25 mouse cellular contexts compared by ENCODE assay signal in the genomic region with DNA sequence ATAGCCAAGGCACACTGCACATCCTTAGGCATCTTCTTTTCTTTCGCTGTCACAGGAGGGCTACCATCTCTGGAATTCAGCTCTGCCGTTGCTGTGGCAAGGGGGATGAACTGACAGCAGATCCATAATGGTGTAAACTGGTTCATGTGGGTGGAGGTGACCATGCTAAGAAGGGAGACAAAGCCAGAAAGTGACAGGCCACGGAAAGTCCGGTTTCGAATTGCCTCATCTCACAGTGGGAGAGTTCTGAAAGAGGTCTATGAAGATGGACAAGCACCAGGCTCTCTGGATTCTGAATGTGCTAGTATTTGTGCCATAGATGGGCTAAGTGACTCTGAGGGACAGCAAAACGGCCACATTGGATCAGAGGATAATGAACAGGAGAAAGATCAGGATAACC. TPM values are rescaled to one million over a fixed set of nuclear protein-coding genes. Genes with fewer than 3 reads are reported as not detected.
"Had no signal": no experiment of that assay in that cellular context is flagged by ENCODE, and none has a peak within 500 bp of the region (broad histone marks: within the 10 kb centered on the region; RNA-seq: fewer than 3 reads in every experiment).

Gene Grxcr1 (plus strand): TSS at position 92 of the 400 bp plus-strand sequence.

- DNase-seq: retina, postnatal 1 day; right cerebral cortex, adult 18-20 months; right cerebral cortex, postnatal 14 days; right cerebral cortex, postnatal 25 days; right cerebral cortex, postnatal 4 days; spleen, adult 18-20 months; thymus, adult 18-20 months; thymus, adult 2 months; thymus, postnatal 14 days; thymus, postnatal 25 days; thymus, postnatal 36 days; thymus, postnatal 4 days had no signal

- H3K4me2 ChIP-seq: neural tube, embryonic 13.5 days; neural tube, embryonic 15.5 days; stomach, embryonic 15.5 days had no signal

- H3K4me3 ChIP-seq: neural tube, embryonic 13.5 days; neural tube, embryonic 15.5 days; stomach, embryonic 15.5 days had no signal

- H3K36me3 ChIP-seq: neural tube, embryonic 13.5 days; neural tube, embryonic 15.5 days; stomach, embryonic 15.5 days had no signal

- H3K27ac ChIP-seq: neural tube, embryonic 13.5 days; neural tube, embryonic 15.5 days; stomach, embryonic 15.5 days; stomach, postnatal 0 days had no signal

- H3K4me1 ChIP-seq: neural tube, embryonic 13.5 days; stomach, embryonic 15.5 days had no signal

- H3K9ac ChIP-seq: neural tube, embryonic 13.5 days; neural tube, embryonic 15.5 days; stomach, embryonic 15.5 days had no signal

- H3K9me3 ChIP-seq: neural tube, embryonic 13.5 days; neural tube, embryonic 15.5 days; stomach, embryonic 15.5 days had no signal

- H3K27me3 ChIP-seq: neural tube, embryonic 13.5 days; neural tube, embryonic 15.5 days; stomach, embryonic 15.5 days had no signal

RNA-seq across cellular contexts. Expression of gene Grxcr1, which starts in this region (rescaled TPM):
- total RNA-seq: neutrophil, adult 5-6 weeks had no signal
- polyA plus RNA-seq: neural tube, embryonic 13.5 days; neural tube, embryonic 14.5 days; neural tube, embryonic 15.5 days; small intestine, adult 2 months; spleen, adult 2 months; stomach, embryonic 14.5 days; stomach, embryonic 15.5 days; stomach, embryonic 16.5 days; stomach, postnatal 0 days; testis, adult 2 months; thymus, adult 2 months; thymus, postnatal 0 days; urinary bladder, adult 2 months had no signal
